Mouse (Mus musculus): Measurements from ENCODE around the gene Trmt112.
A peak's percentile ranks its signal among the peaks of the same experiment; 100 is the strongest.

The Trmt112 gene

DNA sequence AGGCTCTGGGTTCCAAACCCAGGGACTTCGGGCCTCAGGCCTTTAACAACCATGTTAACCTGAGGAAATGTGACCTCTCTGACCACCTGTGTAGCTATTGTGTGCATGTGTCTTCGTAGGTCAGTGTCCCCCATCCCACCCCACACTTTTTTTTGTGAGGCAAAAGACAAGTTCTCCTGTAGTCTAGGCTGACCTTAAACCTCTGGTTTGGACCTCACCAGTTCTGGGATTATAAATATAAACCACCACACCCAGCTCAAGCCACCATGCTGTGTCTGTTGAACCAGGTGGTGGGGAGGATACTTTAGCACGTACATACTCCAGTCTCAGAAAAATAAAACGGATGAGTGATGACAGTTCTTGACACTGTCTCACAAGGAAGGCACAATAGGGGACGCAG lies 40.5 kb downstream of the Trmt112 start:
- no peak for DNase-seq (ENCODE audit: low spot score)

- DNase-seq (ENCODE audit: low spot score), result peak; percentile 52
Measured at GRCm38 (mm10) chr19:6950613-6951153, 41.2 kb downstream of the Trmt112 start.

DNA sequence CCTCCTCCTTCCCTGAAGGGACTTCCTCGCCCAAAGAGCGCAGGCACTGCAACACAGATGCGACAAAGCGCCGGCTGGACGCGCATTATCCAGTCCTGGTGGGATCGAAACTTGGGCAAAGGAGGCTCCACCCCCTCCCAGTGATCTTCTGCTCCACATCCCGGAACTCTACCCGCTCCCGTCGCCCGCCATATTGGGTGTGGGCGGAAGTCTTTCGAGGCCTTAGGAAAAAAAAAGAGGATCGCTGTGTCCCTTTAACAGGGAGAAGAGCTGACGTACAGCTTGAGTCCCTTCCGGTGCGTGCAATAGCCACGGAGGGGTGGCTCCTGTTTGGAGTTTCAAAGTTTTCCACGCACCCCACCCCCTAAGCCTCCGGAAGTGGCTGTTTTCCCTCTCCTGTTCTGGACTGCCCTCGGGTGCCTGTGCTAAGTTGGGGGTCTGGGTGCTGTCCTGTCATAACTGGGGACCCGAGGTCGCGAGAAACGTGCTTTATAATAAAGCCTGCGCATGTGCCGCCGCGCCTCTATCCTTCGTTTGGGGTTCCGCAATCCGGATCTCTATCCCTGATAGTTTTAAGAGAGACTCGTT lies 42.0 kb downstream of the Trmt112 start:
- DNase-seq (ENCODE audit: low spot score), result peak; percentile 70

DNA sequence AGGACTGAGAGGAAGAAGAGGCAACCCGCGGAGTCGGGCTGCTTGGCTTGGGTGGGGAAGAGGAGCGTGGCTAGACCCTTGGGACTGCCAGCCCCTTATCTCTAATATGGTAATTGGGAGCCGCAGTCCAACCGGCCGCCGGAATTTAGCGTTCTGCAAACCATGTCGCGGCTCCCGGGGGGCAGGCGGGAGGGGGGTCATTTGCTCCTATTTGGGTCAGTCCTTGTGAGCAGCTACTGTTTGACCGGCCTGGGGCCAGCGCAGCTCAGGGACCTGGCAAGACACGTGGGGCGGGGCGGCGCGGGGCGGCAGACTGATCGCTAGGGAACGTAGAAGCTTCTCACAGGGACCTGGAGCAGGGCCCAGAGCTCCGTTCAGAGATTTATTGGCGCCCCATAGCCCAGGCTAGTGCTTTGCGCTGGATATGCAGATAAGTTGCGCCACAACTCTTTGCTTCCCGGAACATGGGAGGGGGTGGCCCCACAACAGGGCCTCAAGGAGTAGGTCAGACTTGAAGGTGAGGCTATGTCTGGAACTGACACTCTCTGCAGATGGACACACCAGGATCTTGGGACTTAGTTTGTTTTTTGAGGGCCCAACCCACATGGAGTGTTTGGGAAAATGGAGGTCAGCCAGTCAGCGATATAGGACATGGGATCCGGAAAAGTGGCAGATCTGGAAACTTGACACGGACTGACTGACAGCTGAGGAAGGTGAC lies 42.7 kb downstream of the Trmt112 start:
- peak; percentile 60 for DNase-seq (ENCODE audit: low spot score)

DNA sequence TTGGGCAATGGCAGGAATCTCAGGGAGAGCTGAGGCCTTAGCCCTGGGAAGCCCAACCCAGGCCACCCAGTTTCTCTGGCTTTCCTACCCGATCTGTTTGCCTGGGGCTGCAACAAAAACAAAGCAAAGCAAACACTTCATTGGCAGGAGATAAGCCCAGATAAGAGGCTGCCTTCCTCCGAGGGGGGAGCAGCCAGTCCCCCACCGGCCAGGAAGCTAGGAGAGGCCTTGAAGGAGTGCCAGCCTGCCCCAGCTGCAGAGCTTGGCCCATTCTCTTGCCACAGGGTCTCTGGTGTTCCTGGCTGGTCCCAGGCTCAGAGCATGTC lies 43.2 kb downstream of the Trmt112 start:
- no peak for DNase-seq (ENCODE audit: low spot score)

GRCm38 (mm10) chr19:6954046-6954445 lies 44.5 kb downstream of the Trmt112 start:
- no peak for DNase-seq (ENCODE audit: low spot score)

- no peak for DNase-seq (ENCODE audit: low spot score)
Measured at GRCm38 (mm10) chr19:6955424-6955823, 45.9 kb downstream of the Trmt112 start.

DNA sequence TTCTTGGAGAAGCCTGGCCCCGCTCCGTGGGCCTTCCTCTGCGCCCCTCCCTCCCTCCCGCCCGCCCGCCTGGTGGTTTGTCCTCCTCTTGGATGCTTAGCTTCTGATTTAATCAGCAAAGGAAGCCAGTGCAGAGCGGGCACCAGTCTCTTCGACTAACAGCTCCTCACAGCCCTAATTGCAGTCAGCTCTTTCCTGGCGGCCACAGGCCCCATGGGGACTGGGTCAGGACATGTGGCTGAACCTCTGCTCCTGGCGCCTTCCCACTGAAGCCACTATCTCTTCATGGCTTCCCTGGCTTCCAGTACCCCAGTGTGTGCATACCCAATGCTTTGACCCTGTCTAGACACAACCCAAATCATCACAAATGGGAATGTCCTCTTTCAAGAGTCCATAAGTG lies 47.0 kb downstream of the Trmt112 start:
- DNase-seq (ENCODE audit: low spot score), result no peak
